Mouse (Mus musculus): ENCODE measurements around the gene Uap1l1. TPM values are rescaled to one million over a fixed set of nuclear protein-coding genes. Genes with fewer than 3 reads are reported as not detected.

Gene Uap1l1
- total RNA-seq, 2 experiments from 2014 or later = 14.6 to 19.8 TPM

GRCm38 (mm10) chr2:25395721-25396596 is 30.5 kb upstream of the Uap1l1 start, which contains the start of gene Entpd2:
Gene Entpd2, plus strand, starts transcription at chr2:25395874.
- Histone ChIP-seq H3K4me3 (peak within 1 kb of the TSS; percentile 56), H3K27ac (peak within 1 kb of the TSS; percentile 77)
- DNase-seq (ENCODE audit: low spot score in 2 of 2) = no peak
- TF ChIP-seq CTCF (conservative IDR thresholded peaks at IDR 0.05) = peak; percentile 42; the same call in 1 of the 2 replicates

GRCm38 (mm10) chr2:25394281-25395221 is 29.1 kb upstream of the Uap1l1 start:
- H3K27ac ChIP-seq = peak overlapping the region; percentile 77
- TF ChIP-seq CTCF (conservative IDR thresholded peaks at IDR 0.05) = no peak
- peak; percentile 52 to 54 for DNase-seq (ENCODE audit: low spot score in 2 of 2)
- H3K4me3 ChIP-seq = no peak overlapping the region

GRCm38 (mm10) chr2:25391266-25391665 is 25.8 kb upstream of the Uap1l1 start:
- H3K4me3 ChIP-seq = no peak overlapping the region
- no peak for DNase-seq (ENCODE audit: low spot score in 2 of 2)
- TF ChIP-seq CTCF (conservative IDR thresholded peaks at IDR 0.05) = no peak
- H3K27ac ChIP-seq = no peak overlapping the region

GRCm38 (mm10) chr2:25384492-25384891 is 19.0 kb upstream of the Uap1l1 start:
- DNase-seq (ENCODE audit: low spot score in 2 of 2) = no peak
- no peak overlapping the region for H3K27ac ChIP-seq
- TF ChIP-seq CTCF (conservative IDR thresholded peaks at IDR 0.05) = no peak
- no peak overlapping the region for H3K4me3 ChIP-seq

- peak; percentile 92 for TF ChIP-seq CTCF (conservative IDR thresholded peaks at IDR 0.05)
- Histone ChIP-seq H3K27ac (no peak overlapping the region), H3K4me3 (no peak overlapping the region)
- DNase-seq (ENCODE audit: low spot score in 2 of 2) = peak; percentile 41 to 60
Measured at GRCm38 (mm10) chr2:25376589-25376988, 11.1 kb upstream of the Uap1l1 start.

GRCm38 (mm10) chr2:25373431-25373830 is 7.9 kb upstream of the Uap1l1 start:
- TF ChIP-seq CTCF (conservative IDR thresholded peaks at IDR 0.05) = no peak
- Histone ChIP-seq H3K27ac (no peak overlapping the region), H3K4me3 (peak overlapping the region; percentile 58; the same call in 1 of the 2 replicates)

GRCm38 (mm10) chr2:25372644-25373391 is 7.3 kb upstream of the Uap1l1 start:
- DNase-seq (ENCODE audit: low spot score in 2 of 2) = no peak
- no peak overlapping the region for H3K27ac ChIP-seq
- TF ChIP-seq CTCF (conservative IDR thresholded peaks at IDR 0.05) = no peak
- H3K4me3 ChIP-seq = peak overlapping the region; percentile 58

More at GRCm38 (mm10) chr2:25373431-25373830, 7.9 kb upstream of the Uap1l1 start:
- no peak for DNase-seq (ENCODE audit: low spot score in 2 of 2)

GRCm38 (mm10) chr2:25371764-25372643 is 6.5 kb upstream of the Uap1l1 start, which contains the start of gene Sapcd2:
Gene Sapcd2, plus strand, starts transcription at chr2:25372321.
- peak; percentile 84 to 91 for DNase-seq (ENCODE audit: low spot score in 2 of 2)
- 0 out of 2 replicates have a peak, but pooled peaks have one; percentile 4 for TF ChIP-seq CTCF (conservative IDR thresholded peaks at IDR 0.05)

GRCm38 (mm10) chr2:25369996-25370395 is 4.5 kb upstream of the Uap1l1 start:
- DNase-seq (ENCODE audit: low spot score in 2 of 2) = no peak
- TF ChIP-seq CTCF (conservative IDR thresholded peaks at IDR 0.05) = no peak
- H3K4me3 ChIP-seq = no peak overlapping the region
- H3K27ac ChIP-seq = no peak overlapping the region

More at GRCm38 (mm10) chr2:25371764-25372643, 6.5 kb upstream of the Uap1l1 start, which contains the start of gene Sapcd2:
- H3K4me3 ChIP-seq = peak within 1 kb of the TSS; percentile 58
- peak within 1 kb of the TSS; percentile 76 for H3K27ac ChIP-seq

GRCm38 (mm10) chr2:25364761-25365090 is 756 bp downstream of the Uap1l1 start:
- Histone ChIP-seq H3K27ac (0 out of 2 replicates have a peak overlapping the region, but pooled peaks have one; percentile 76), H3K4me3 (peak overlapping the region; percentile 78)
- DNase-seq (ENCODE audit: low spot score in 2 of 2) = no peak
- no peak for TF ChIP-seq CTCF (conservative IDR thresholded peaks at IDR 0.05)

GRCm38 (mm10) chr2:25364313-25364712 is 1.2 kb downstream of the Uap1l1 start:
- Histone ChIP-seq H3K27ac (no peak overlapping the region), H3K4me3 (no peak overlapping the region)
- TF ChIP-seq CTCF (conservative IDR thresholded peaks at IDR 0.05) = no peak
- no peak for DNase-seq (ENCODE audit: low spot score in 2 of 2)

Data from layer of hippocampus, adult 2 months (tissue).